Mouse (Mus musculus): ENCODE measurements around the gene Ccdc51. TPM values are rescaled to one million over a fixed set of nuclear protein-coding genes. Genes with fewer than 3 reads are reported as not detected.

Gene Ccdc51
- total and polyA plus RNA-seq, 2 experiments, result 7.2 to 7.5 TPM

GRCm38 (mm10) chr9:109073661-109074573 lies 8.4 kb upstream of the Ccdc51 start, which contains the start of gene Atrip:
Gene Atrip (minus strand): TSS chr9:109074124.
- peaks cover 7% of the 10 kb centered on the region for H3K4me1 ChIP-seq (ENCODE audit: control insufficient read depth, insufficient read depth, low read length)
- peaks cover 10% of the 10 kb centered on the region; the same call in 1 of the 2 replicates for H3K36me3 ChIP-seq (ENCODE audit: control insufficient read depth, insufficient read depth, low read length)
- TF ChIP-seq CTCF (IDR thresholded peaks at IDR 0.05; ENCODE audit: low read depth, low read length), result no peak
- peak; percentile 48 for TF ChIP-seq POLR2A (IDR thresholded peaks at IDR 0.05; ENCODE audit: extremely low read depth, insufficient read depth, low read length)
- peak within 1 kb of the TSS; percentile 80 for H3K9ac ChIP-seq (ENCODE audit: low read depth, low read length)
- H3K27me3 ChIP-seq (ENCODE audit: control insufficient read depth, insufficient read depth, low read length), result no peaks in the 10 kb centered on the region
- H3K4me3 ChIP-seq (ENCODE audit: insufficient read depth, low read depth, low read length), result peak within 1 kb of the TSS; percentile 77
- H3K27ac ChIP-seq (replicated peaks; ENCODE audit: insufficient read depth, low read depth, low read length), result peak within 1 kb of the TSS; percentile 59
- DNase-seq (ENCODE audit: extremely low read depth, low read depth, low spot score), result peak; percentile 71
- WGBS, result under 1% methylated on average over 57 of the region's 57 CpGs
- H3K79me2 ChIP-seq (ENCODE audit: control insufficient read depth, insufficient read depth, low read length), result peaks cover 12% of the 10 kb centered on the region

GRCm38 (mm10) chr9:109080516-109080915 lies 1.8 kb upstream of the Ccdc51 start:
- TF ChIP-seq CTCF (IDR thresholded peaks at IDR 0.05; ENCODE audit: low read depth, low read length), result no peak
- no peak for TF ChIP-seq POLR2A (IDR thresholded peaks at IDR 0.05; ENCODE audit: extremely low read depth, insufficient read depth, low read length)
- H3K27me3 ChIP-seq (ENCODE audit: control insufficient read depth, insufficient read depth, low read length), result no peaks in the 10 kb centered on the region
- H3K79me2 ChIP-seq (ENCODE audit: control insufficient read depth, insufficient read depth, low read length), result peaks cover 6% of the 10 kb centered on the region; the same call in 1 of the 2 replicates
- 84% methylated on average over 3 of the region's 3 CpGs for WGBS
- H3K4me1 ChIP-seq (ENCODE audit: control insufficient read depth, insufficient read depth, low read length), result peaks cover 6% of the 10 kb centered on the region
- no peak for DNase-seq (ENCODE audit: extremely low read depth, low read depth, low spot score)
- H3K4me3 ChIP-seq (ENCODE audit: insufficient read depth, low read depth, low read length), result no peak overlapping the region
- no peak overlapping the region for H3K27ac ChIP-seq (replicated peaks; ENCODE audit: insufficient read depth, low read depth, low read length)
- no peak overlapping the region for H3K9ac ChIP-seq (ENCODE audit: low read depth, low read length)
- peaks cover 7% of the 10 kb centered on the region for H3K36me3 ChIP-seq (ENCODE audit: control insufficient read depth, insufficient read depth, low read length)

- no peak for DNase-seq (ENCODE audit: extremely low read depth, low read depth, low spot score)
- WGBS, result 3% methylated on average over 11 of the region's 11 CpGs
- H3K9ac ChIP-seq (ENCODE audit: low read depth, low read length), result peak overlapping the region; percentile 72
- peaks cover 6% of the 10 kb centered on the region for H3K4me1 ChIP-seq (ENCODE audit: control insufficient read depth, insufficient read depth, low read length)
- no peaks in the 10 kb centered on the region for H3K27me3 ChIP-seq (ENCODE audit: control insufficient read depth, insufficient read depth, low read length)
- TF ChIP-seq CTCF (IDR thresholded peaks at IDR 0.05; ENCODE audit: low read depth, low read length) (no peak), POLR2A (IDR thresholded peaks at IDR 0.05; ENCODE audit: extremely low read depth, insufficient read depth, low read length) (no peak)
- H3K4me3 ChIP-seq (ENCODE audit: insufficient read depth, low read depth, low read length), result peak overlapping the region; percentile 81
- peaks cover 6% of the 10 kb centered on the region; the same call in 1 of the 2 replicates for H3K79me2 ChIP-seq (ENCODE audit: control insufficient read depth, insufficient read depth, low read length)
- peaks cover 7% of the 10 kb centered on the region for H3K36me3 ChIP-seq (ENCODE audit: control insufficient read depth, insufficient read depth, low read length)
- no peak overlapping the region for H3K27ac ChIP-seq (replicated peaks; ENCODE audit: insufficient read depth, low read depth, low read length)
These were observed 557 bp upstream of the Ccdc51 start for GRCm38 (mm10) chr9:109081749-109082123.

GRCm38 (mm10) chr9:109084922-109085321 lies 2.6 kb downstream of the Ccdc51 start:
- DNase-seq (ENCODE audit: extremely low read depth, low read depth, low spot score), result no peak
- Histone ChIP-seq H3K4me3 (ENCODE audit: insufficient read depth, low read depth, low read length) (no peak overlapping the region), H3K27ac (replicated peaks; ENCODE audit: insufficient read depth, low read depth, low read length) (no peak overlapping the region), H3K27me3 (ENCODE audit: control insufficient read depth, insufficient read depth, low read length) (no peaks in the 10 kb centered on the region), H3K4me1 (ENCODE audit: control insufficient read depth, insufficient read depth, low read length) (peaks cover 9% of the 10 kb centered on the region), H3K9ac (ENCODE audit: low read depth, low read length) (no peak overlapping the region), H3K79me2 (ENCODE audit: control insufficient read depth, insufficient read depth, low read length) (peaks cover 6% of the 10 kb centered on the region; the same call in 1 of the 2 replicates), H3K36me3 (ENCODE audit: control insufficient read depth, insufficient read depth, low read length) (peaks cover 5% of the 10 kb centered on the region; the same call in 1 of the 2 replicates)
- peak; percentile 56 for TF ChIP-seq CTCF (IDR thresholded peaks at IDR 0.05; ENCODE audit: low read depth, low read length)
- no peak for TF ChIP-seq POLR2A (IDR thresholded peaks at IDR 0.05; ENCODE audit: extremely low read depth, insufficient read depth, low read length)
- 33% methylated on average over 2 of the region's 2 CpGs for WGBS

- Histone ChIP-seq H3K4me1 (ENCODE audit: control insufficient read depth, insufficient read depth, low read length) (peaks cover 19% of the 10 kb centered on the region), H3K79me2 (ENCODE audit: control insufficient read depth, insufficient read depth, low read length) (peaks cover 3% of the 10 kb centered on the region; the same call in 1 of the 2 replicates), H3K36me3 (ENCODE audit: control insufficient read depth, insufficient read depth, low read length) (no peaks in the 10 kb centered on the region), H3K9ac (ENCODE audit: low read depth, low read length) (peak overlapping the region; percentile 33), H3K4me3 (ENCODE audit: insufficient read depth, low read depth, low read length) (no peak overlapping the region), H3K27me3 (ENCODE audit: control insufficient read depth, insufficient read depth, low read length) (no peaks in the 10 kb centered on the region), H3K27ac (replicated peaks; ENCODE audit: insufficient read depth, low read depth, low read length) (no peak overlapping the region)
- TF ChIP-seq POLR2A (IDR thresholded peaks at IDR 0.05; ENCODE audit: extremely low read depth, insufficient read depth, low read length) (no peak), CTCF (IDR thresholded peaks at IDR 0.05; ENCODE audit: low read depth, low read length) (peak; percentile 26; the same call in 1 of the 2 replicates)
- 9% methylated on average over 5 of the region's 5 CpGs for WGBS
- peak; percentile 58 for DNase-seq (ENCODE audit: extremely low read depth, low read depth, low spot score)
These were observed 5.7 kb downstream of the Ccdc51 start for GRCm38 (mm10) chr9:109087987-109088386.

All from liver, adult 2 months (tissue).